Mouse (Mus musculus) forebrain, embryonic 15.5 days (tissue): Measurements from ENCODE around the gene Gatd1. TPM values are rescaled to one million over a fixed set of nuclear protein-coding genes. Genes with fewer than 3 reads are reported as not detected.
"Not testable (repeated sequence)": the region's sequence is repeated elsewhere in the genome, so short reads cannot be mapped to it uniquely, and the experiment has no call there.

ENCODE experiments used
- ATAC-seq: fragments of 200-750 bp; cut with Nextera tagmentation; replicated peaks from 2 replicates; pipeline ENCODE4 v1.8.0; 2017; ENCODE audit warnings: mild to moderate bottlenecking, moderate TSS enrichment, moderate library complexity
- H3K27ac ChIP-seq: fragments of 300-500 bp; sonication (generic); replicated peaks from 2 replicates; pipeline ENCODE4 v1.5.1; 2015; ENCODE audit warnings: mild to moderate bottlenecking, inconsistent platforms
- H3K27me3 ChIP-seq: fragments of 300-500 bp; sonication (generic); 2 replicates; pipeline ENCODE4 v1.6.1; 2015; ENCODE audit warnings: inconsistent platforms
- H3K36me3 ChIP-seq: fragments of 300-500 bp; sonication (generic); 2 replicates; pipeline ENCODE4 v1.6.1; 2015; ENCODE audit warnings: mild to moderate bottlenecking, inconsistent platforms
- H3K4me1 ChIP-seq: fragments of 300-500 bp; sonication (generic); 2 replicates; pipeline ENCODE4 v1.6.1; 2015; ENCODE audit warnings: inconsistent platforms
- H3K4me2 ChIP-seq: fragments of 300-500 bp; sonication (generic); replicated peaks from 2 replicates; pipeline ENCODE4 v1.6.1; 2015; ENCODE audit warnings: mild to moderate bottlenecking, inconsistent platforms
- H3K4me3 ChIP-seq: fragments of 300-500 bp; sonication (generic); 2 replicates; pipeline ENCODE4 v1.5.1; 2015; ENCODE audit warnings: mild to moderate bottlenecking, inconsistent platforms
- H3K9ac ChIP-seq: fragments of 300-500 bp; sonication (generic); replicated peaks from 2 replicates; pipeline ENCODE4 v1.6.1; 2015; ENCODE audit warnings: mild to moderate bottlenecking, inconsistent platforms
- H3K9me3 ChIP-seq: fragments of 300-500 bp; sonication (generic); 2 replicates; pipeline ENCODE4 v1.6.1; 2016; ENCODE audit warnings: inconsistent platforms
- WGBS: fragments of 180-500 bp; shearing (Covaris S2); methylation state at CpG from one replicate; pipeline ENCODE4 v1.1.7; 2015; ENCODE audit warnings: mixed read lengths; 5-methylcytosine and 5-hydroxymethylcytosine counted together
- polyA plus RNA-seq: library from polyadenylated mRNA; unstranded; fragments of >200 nt; fragmentation: Nextera tagmentation; extraction: Ambion mirVana; gene quantifications from 2 replicates; pipeline ENCODE4 v1.2.1, GENCODE M21; 2015

The Gatd1 gene
- polyA plus RNA-seq, 1 experiment from 2014 or later: 62.2 TPM

DNA sequence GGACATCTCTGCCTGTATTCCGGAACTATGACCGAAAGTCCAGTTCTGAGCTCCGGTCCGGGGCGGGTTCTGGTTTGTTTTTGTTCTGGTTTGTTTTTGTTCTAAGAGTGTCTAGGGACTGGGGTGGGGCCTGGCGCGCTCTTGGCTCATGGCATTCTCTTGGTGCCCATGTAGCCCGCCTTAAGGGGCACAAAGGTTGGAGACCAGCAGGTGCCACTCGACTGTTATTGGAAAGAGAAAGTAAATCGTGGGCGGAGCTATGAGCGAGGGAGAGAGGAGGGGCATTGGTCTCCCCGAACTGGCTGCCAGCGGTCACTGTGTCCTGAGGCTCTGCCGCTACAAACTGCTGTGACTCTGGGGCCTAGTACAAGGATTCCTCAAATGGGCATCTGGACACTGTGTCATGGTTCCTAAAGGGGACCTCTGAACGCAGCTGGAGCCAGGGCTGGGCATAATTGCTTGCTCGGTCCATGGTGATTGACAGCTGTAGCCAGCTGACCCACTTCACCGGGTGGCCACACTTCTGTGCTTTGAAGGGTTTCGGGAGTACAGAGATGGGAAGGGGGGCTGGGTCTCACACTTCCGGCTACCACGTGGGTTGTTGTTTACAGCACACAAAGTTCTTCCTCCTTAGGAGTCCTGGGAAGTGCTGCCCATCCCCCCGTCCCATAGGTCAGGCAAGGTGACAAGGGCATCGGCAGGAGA is 41.8 kb upstream of the Gatd1 start:
- H3K4me3 ChIP-seq: peak overlapping the region; percentile 88
- H3K9me3 ChIP-seq: no peaks in the 10 kb centered on the region
- peak overlapping the region; percentile 85 for H3K9ac ChIP-seq
- peak overlapping the region; percentile 97 for H3K4me2 ChIP-seq
- ATAC-seq: peak; percentile 18
- H3K36me3 ChIP-seq: peaks cover 25% of the 10 kb centered on the region
- H3K27me3 ChIP-seq: peaks cover 13% of the 10 kb centered on the region
- peak overlapping the region; percentile 72 for H3K27ac ChIP-seq
- WGBS: 2% methylated on average over 23 of the region's 23 CpGs
- peaks cover 20% of the 10 kb centered on the region for H3K4me1 ChIP-seq

DNA sequence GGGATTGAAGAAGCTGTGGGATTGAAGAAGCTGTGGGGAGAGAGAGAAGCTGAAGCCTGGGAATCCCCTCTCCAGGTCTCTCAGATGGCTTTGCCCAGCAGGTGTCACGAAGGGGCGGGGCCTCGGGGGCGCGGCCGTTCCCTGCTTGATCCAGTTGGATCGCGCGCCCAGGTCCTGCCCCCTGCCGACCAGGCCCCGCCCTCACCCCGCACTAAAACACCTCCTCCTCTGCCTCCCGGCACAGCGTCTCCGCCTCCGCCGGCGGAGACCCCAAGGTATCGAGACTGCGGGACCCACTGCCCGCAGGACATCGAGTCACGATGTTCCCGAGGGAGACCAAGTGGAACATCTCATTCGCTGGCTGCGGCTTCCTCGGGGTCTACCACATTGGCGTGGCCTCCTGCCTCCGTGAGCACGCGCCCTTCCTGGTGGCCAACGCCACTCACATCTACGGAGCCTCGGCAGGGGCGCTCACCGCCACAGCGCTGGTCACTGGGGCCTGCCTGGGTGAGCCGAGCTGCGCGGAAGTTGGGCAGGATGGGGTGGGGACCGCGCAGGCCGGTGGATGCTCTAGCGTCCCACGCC is 41.1 kb upstream of the Gatd1 start, which contains the start of gene Pnpla2:
Gene Pnpla2, plus strand, starts transcription at position 232 of the 585 bp plus-strand sequence.
- peak; percentile 74 for ATAC-seq
- peaks cover 20% of the 10 kb centered on the region for H3K4me1 ChIP-seq
- under 1% methylated on average over 43 of the region's 45 CpGs for WGBS

DNA sequence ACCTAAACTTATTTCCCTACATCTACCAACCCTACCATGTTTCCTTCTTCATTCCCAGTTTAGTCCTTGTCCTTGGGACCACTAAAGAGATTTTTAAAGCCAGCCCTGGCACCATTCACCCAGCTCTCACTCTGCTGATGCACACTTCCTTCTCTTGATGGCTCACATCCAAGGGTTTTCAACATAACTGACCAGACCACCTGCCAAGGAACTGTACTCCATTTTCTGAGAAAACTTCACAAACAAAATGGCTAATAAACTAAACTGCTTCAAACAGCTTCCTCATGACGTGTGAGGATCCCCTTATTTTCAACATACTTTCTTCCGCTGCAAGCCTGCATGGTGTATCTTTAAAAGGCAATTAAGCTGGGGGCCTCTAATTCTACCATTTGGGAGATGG is 39.7 kb upstream of the Gatd1 start:
- Histone ChIP-seq H3K9ac (no peak overlapping the region), H3K9me3 (no peaks in the 10 kb centered on the region), H3K4me3 (no peak overlapping the region), H3K27me3 (no peaks in the 10 kb centered on the region), H3K4me2 (no peak overlapping the region), H3K4me1 (peaks cover 27% of the 10 kb centered on the region), H3K36me3 (peaks cover 32% of the 10 kb centered on the region), H3K27ac (no peak overlapping the region)
- WGBS: 77% methylated on average over 2 of the region's 2 CpGs
- no peak for ATAC-seq

More for the DNA sequence above, 41.1 kb upstream of the Gatd1 start, which contains the start of gene Pnpla2:
- peak within 1 kb of the TSS; percentile 85 for H3K9ac ChIP-seq
- peaks cover 30% of the 10 kb centered on the region for H3K36me3 ChIP-seq
- 0 out of 2 replicates have a peak, but pooled peaks cover 6% of the 10 kb centered on the region for H3K27me3 ChIP-seq
- peak within 1 kb of the TSS; percentile 88 for H3K4me3 ChIP-seq
- H3K4me2 ChIP-seq: peak within 1 kb of the TSS; percentile 97
- no peaks in the 10 kb centered on the region for H3K9me3 ChIP-seq
- peak within 1 kb of the TSS; percentile 72 for H3K27ac ChIP-seq

DNA sequence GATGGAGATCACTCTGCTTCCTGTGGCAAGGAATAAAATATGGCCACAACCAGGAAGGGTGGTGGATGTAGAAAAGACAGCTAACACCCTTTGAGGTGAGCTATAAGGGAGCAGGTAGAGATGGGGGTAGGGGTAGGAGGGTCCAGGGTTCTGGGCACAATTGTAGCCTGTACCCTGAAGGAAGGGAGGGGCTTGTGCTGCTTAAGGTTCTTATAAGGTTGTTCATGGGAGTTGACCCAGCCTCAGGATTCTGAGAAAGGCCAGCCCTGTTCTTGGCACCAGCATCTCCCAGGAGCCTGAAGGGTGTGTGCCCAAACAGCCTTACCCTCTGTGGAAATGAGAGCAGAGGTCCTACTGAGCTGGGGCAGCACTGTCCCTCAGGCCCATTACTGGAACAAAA is 38.0 kb upstream of the Gatd1 start:
- no peak overlapping the region for H3K27ac ChIP-seq
- peaks cover 35% of the 10 kb centered on the region for H3K4me1 ChIP-seq
- no peak for ATAC-seq
- H3K4me2 ChIP-seq: no peak overlapping the region
- H3K9ac ChIP-seq: no peak overlapping the region
- H3K9me3 ChIP-seq: no peaks in the 10 kb centered on the region
- peaks cover 31% of the 10 kb centered on the region for H3K36me3 ChIP-seq
- no peaks in the 10 kb centered on the region for H3K27me3 ChIP-seq
- H3K4me3 ChIP-seq: no peak overlapping the region

DNA sequence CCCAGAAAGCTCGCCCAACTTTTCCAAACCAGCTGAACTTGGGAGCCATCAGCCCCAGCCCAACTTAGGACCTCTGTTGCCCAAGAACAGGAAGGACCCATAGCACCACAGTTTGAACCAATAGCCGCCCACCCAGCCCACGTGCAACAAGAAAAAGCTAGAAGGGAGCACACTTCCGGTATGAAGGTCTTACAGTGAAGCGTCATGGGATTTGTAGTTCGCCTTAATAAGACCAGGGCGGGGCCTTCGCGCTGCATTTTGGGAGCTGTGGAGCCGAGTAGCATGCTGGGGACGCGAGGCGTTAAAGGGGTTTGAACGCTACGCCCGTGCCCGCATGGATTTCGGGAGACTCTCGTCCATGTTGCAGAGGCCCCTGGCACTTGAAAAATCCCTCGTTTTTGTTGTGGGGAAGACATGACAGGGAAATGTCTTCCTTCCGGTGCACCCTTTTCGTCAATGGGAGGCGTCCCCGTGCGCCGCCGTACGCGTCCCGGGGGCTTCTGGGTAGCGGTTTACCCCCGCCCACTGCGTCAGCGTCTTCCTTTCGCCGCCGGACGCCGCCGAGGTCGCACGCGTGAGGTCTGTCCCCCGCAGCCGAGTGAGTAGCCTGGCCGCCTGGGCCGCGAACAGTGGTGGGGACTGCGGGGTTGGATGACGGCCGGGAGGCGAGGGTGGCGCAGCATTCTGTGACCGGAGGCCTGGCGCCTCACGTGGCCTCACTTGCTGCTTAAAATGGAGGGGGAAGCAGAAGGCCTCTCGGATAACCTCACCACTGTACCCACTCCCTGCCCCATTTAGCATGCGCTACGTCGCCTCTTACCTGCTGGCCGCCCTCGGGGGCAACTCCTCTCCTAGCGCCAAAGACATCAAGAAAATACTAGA is 33.4 kb upstream of the Gatd1 start, which contains the start of gene Rplp2:
Gene Rplp2, plus strand, starts transcription at position 261 of the 882 bp plus-strand sequence.
- Histone ChIP-seq H3K27ac (peak within 1 kb of the TSS; percentile 96), H3K9ac (peak within 1 kb of the TSS; percentile 91), H3K36me3 (peaks cover 31% of the 10 kb centered on the region), H3K27me3 (no peaks in the 10 kb centered on the region), H3K9me3 (no peaks in the 10 kb centered on the region), H3K4me3 (peak within 1 kb of the TSS; percentile 94), H3K4me1 (peaks cover 41% of the 10 kb centered on the region), H3K4me2 (peak within 1 kb of the TSS; percentile 66)
- under 1% methylated on average over 63 of the region's 63 CpGs for WGBS
- peak; percentile 92 for ATAC-seq

GRCm38 (mm10) chr7:141446374-141446773 is 32.4 kb upstream of the Gatd1 start:
- H3K27me3 ChIP-seq, H3K4me2 ChIP-seq, H3K9me3 ChIP-seq, ATAC-seq, H3K27ac ChIP-seq, H3K9ac ChIP-seq: not testable (repeated sequence)
- Histone ChIP-seq H3K4me1 (peaks cover 45% of the 10 kb centered on the region), H3K36me3 (peaks cover 21% of the 10 kb centered on the region), H3K4me3 (0 out of 2 replicates have a peak overlapping the region, but pooled peaks have one; percentile 94)
- WGBS: 84% methylated on average over 3 of the region's 3 CpGs

GRCm38 (mm10) chr7:141443828-141444237 is 29.9 kb upstream of the Gatd1 start, which contains the start of gene Pidd1:
TSS of gene Pidd1 (minus strand) at chr7:141444025.
- peak within 1 kb of the TSS; percentile 39 for H3K9ac ChIP-seq
- H3K9me3 ChIP-seq: no peaks in the 10 kb centered on the region
- peak within 1 kb of the TSS; percentile 79 for H3K4me2 ChIP-seq
- no peaks in the 10 kb centered on the region for H3K36me3 ChIP-seq
- peak within 1 kb of the TSS; percentile 54 for H3K27ac ChIP-seq
- 0 out of 2 replicates have a peak, but pooled peaks have one; percentile 15 for ATAC-seq
- peaks cover 43% of the 10 kb centered on the region for H3K4me1 ChIP-seq
- WGBS: under 1% methylated on average over 25 of the region's 25 CpGs
- H3K4me3 ChIP-seq: peak within 1 kb of the TSS; percentile 45
- H3K27me3 ChIP-seq: no peaks in the 10 kb centered on the region

DNA sequence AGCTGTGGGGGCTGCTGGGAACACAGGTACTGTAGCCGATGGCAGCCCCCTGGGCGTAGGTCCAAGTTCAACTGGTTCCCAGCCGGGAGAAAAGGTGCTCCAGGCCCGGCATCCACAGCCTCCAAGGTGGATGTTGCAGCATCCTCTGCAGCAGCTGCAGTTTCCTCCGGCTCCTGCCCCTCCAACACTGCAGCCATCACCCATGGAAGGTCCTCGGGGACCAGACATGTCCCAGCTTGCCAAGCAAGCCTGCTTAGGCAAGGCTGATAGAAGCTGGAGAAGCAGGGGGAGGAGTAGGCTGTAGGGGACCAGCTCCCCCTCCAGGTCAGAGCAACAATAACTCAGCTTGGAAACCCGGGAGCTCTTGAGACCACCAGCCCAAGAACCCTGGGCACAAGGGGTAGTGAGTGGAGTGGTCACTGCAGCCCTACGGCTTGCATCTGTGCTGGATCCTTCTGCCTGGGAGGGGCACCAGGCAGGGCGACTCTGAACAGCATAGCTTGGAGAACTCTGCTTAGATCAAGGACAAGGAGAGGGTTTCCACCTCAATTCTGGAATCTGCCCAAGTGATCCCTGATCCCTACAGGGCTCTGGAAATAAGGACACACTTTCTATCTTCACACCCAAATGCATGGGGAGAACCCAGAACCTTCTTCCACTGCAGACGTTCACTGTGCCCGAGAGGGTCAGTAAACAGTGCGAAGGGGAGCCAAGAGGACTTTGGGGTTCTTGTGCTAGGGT is 29.3 kb upstream of the Gatd1 start:
- H3K4me3 ChIP-seq: peak overlapping the region; percentile 45
- no peaks in the 10 kb centered on the region for H3K27me3 ChIP-seq
- peak overlapping the region; percentile 54 for H3K27ac ChIP-seq
- WGBS: 16% methylated on average over 12 of the region's 12 CpGs
- H3K36me3 ChIP-seq: no peaks in the 10 kb centered on the region
- H3K4me2 ChIP-seq: peak overlapping the region; percentile 79
- H3K4me1 ChIP-seq: peaks cover 37% of the 10 kb centered on the region
- no peak for ATAC-seq
- peak overlapping the region; percentile 39 for H3K9ac ChIP-seq
- no peaks in the 10 kb centered on the region for H3K9me3 ChIP-seq

GRCm38 (mm10) chr7:141442199-141442598 is 28.3 kb upstream of the Gatd1 start:
- Histone ChIP-seq H3K4me3 (peak overlapping the region; percentile 45), H3K27ac (no peak overlapping the region)

GRCm38 (mm10) chr7:141441460-141441859 is 27.5 kb upstream of the Gatd1 start:
- no peak for ATAC-seq
- H3K27me3 ChIP-seq: no peaks in the 10 kb centered on the region
- peaks cover 40% of the 10 kb centered on the region for H3K4me1 ChIP-seq
- WGBS: 92% methylated on average over 9 of the region's 9 CpGs
- no peaks in the 10 kb centered on the region for H3K9me3 ChIP-seq
- no peak overlapping the region for H3K27ac ChIP-seq
- no peaks in the 10 kb centered on the region for H3K36me3 ChIP-seq
- H3K9ac ChIP-seq: no peak overlapping the region
- no peak overlapping the region for H3K4me2 ChIP-seq
- no peak overlapping the region for H3K4me3 ChIP-seq

More at GRCm38 (mm10) chr7:141442199-141442598, 28.3 kb upstream of the Gatd1 start:
- peak overlapping the region; percentile 39; the same call in 1 of the 2 replicates for H3K9ac ChIP-seq
- no peaks in the 10 kb centered on the region for H3K36me3 ChIP-seq
- peaks cover 38% of the 10 kb centered on the region for H3K4me1 ChIP-seq
- no peak for ATAC-seq
- H3K4me2 ChIP-seq: peak overlapping the region; percentile 79
- H3K9me3 ChIP-seq: no peaks in the 10 kb centered on the region
- 91% methylated on average over 13 of the region's 13 CpGs for WGBS
- H3K27me3 ChIP-seq: no peaks in the 10 kb centered on the region

DNA sequence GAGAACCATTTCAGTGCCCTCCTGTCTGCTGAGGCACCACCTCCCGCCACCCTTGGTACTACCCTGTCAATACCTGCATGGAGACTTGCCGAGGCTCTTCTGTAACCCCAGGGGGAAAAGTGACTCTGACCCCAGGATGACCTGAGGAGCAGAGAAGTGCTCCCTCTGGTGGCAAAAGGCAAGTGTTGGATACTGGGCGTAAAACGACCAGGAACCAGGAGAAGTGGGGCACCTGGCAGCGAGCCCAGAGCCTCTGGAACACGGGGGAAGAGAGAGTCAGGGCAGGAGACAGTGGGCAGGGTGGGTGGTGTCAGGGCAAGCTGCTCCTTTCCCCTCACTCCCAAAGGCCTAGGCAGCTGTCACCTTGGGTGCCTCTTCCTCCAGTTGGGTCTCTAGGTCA is 26.7 kb upstream of the Gatd1 start:
- H3K27me3 ChIP-seq: no peaks in the 10 kb centered on the region
- peaks cover 48% of the 10 kb centered on the region for H3K4me1 ChIP-seq
- WGBS: 23% methylated on average over 6 of the region's 6 CpGs
- no peak overlapping the region for H3K9ac ChIP-seq
- H3K27ac ChIP-seq: no peak overlapping the region
- H3K9me3 ChIP-seq: no peaks in the 10 kb centered on the region
- H3K4me3 ChIP-seq: no peak overlapping the region
- no peak overlapping the region for H3K4me2 ChIP-seq
- no peaks in the 10 kb centered on the region for H3K36me3 ChIP-seq
- no peak for ATAC-seq
